Mouse (Mus musculus): ENCODE measurements around the gene Pole.

Pole gene

DNA sequence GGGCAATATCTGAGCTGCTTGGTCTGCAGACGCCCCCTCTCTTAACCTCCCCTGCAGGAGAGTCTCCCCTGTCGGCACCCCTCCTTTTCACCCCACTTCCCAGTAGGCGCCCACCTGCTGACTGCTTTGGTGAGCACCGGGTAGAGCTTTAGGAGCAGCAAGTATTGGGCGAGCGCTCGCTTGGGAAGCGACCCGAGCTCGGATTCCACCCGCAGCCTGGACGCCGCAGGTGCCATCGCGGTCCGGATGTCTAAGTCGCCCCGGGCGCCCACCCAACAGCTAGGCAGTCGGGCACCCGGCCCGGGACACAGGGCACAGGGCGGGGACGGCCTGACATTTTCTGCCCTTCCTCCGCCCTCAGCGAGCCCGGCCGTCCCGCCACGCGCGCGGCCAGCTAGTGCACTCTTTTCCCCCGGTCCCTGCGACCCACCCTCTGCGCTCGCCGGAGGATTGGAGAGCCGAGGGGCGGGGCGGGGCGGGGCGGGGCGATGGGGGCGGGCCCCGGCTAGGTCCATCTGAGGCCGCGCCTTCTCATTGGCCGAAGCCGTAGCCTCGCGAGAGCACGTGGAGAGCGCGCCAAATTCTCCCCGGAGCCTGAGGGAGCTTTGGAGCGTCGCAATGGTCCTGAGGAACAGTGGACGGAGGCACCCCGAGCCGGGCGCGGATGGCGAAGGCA, at the start of gene Pole, which contains the start of gene Pxmp2:
Gene Pole, plus strand, starts transcription at position 537 of the 676 bp plus-strand sequence.
Gene Pxmp2, minus strand, starts transcription at position 417 of the 676 bp plus-strand sequence.
- peak; percentile 85 to 89 for DNase-seq

DNA sequence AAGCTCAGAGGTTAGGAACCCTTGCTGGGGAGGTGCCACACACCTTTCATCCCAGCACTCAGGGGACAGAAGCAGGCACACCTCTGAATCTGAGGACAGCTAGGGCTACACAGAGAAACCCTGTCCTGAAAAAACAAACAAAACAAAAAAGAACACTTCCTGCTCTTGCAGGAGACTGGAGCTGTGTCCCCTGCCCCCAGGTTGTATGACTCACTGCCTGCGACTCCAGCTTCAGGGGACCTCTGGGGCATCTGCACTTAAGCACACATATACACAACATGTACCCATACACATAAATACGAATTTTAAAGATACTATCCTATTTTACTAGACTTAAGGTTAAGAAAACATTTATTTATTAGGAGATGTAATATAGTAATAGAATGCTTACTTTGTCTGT, 42.0 kb upstream of the Pole start:
- DNase-seq = no peak

DNA sequence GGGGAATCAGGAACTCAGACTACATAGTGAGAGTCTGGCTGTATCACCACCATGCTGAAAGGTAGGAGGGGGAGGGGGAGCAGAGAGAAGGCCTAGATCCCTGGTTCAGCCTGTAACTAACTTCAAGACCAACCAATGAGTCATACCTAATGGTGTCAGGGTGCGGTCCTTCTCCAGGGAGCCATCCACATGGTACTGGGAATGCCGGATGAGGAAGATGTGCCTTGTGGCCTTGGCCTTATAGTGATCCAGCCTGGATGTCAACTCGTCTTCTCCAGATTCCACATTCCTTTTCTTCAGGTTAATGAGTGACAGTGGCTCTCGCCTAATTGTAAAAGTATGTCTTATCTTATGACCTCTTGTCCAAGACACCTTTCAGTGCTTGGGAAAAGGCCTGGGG, 19.2 kb upstream of the Pole start:
- no peak for DNase-seq

DNA sequence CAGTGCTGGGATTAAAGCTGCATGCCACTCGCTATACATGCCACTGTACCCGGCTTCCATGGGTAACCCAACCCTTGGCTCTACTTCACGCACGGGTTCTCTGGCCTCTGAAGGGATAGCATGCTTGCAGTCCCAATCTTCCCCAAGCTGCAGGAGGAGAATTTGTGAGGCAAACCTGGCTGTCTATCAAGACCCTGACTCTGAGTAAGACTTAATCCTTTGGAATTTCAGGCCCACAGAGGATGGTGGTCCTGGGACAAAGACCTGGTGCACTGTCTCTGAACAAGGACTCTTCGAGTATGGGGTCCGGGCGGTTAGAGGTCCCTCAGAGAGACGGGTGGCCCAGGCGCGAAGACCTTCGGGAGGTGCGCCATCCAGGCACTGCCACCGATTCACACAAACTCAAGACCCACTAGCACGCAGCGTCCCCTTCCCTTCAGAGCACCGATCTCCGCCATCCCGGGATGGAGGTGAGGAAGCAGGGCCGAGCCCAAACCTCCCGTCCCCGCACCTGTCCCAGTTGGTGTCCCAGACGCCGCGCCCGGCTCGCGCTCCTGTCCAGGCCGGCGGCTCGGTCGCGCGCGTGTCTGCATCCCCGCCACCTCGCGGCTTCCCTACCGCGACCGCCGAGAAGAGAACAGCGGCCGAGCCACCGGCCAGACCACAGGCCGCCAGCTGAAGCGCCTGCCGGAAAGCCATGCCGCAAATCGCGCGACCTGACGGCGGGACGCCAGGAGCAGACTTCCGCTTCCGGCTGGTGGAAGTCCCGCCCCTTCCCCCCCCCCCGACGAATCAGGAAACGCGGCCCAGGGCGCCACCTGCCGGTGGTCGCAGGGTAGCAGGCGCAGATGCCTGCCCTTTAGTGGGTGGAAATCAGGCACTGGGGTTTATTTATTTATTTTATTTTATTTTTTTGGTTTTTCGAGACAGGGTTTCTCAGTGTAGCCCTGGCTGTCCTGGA, 16.7 kb upstream of the Pole start, which contains the start of gene Pgam5:
Gene Pgam5, minus strand, starts transcription at position 773 of the 961 bp plus-strand sequence.
- DNase-seq = peak; percentile 85 to 94

DNA sequence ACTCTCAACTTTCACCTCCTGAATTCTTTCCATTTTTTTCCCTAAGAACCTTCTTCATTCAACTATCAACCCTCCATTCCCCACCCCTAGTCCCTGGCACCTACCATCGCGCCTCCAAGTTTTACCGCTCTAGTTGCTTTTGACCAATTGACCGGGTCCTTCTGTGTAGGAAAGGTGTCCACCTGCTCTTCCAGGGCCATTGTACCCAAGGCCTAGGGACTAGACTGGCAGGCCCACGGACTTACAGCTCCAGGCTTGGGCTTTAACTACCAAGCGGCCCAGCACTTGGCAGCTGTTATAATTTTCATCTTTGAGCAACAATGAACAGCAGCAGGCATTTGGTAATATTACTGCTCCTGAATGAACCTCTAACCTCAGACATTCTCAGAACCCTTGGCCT, 15.9 kb upstream of the Pole start:
- DNase-seq = peak in 1 of 2 experiments; percentile 16

DNA sequence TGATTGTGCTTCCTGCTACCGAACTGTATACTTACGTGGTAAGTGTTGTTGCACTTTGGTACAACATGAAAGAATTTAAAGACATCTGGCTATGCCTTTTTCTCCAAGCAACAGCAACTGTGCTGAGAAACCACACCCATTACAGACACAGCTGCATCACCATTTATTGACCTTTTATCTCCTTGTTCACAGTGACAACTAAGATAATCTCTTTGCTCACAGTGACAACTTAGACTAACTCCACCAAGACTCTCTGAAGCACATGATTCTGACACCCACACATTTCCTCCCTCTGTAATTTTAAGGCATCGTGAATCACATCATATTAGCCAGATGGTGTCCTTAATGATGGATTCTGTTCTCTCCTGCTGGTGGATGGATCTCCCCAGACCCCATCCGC, 12.0 kb upstream of the Pole start:
- DNase-seq = no peak

DNA sequence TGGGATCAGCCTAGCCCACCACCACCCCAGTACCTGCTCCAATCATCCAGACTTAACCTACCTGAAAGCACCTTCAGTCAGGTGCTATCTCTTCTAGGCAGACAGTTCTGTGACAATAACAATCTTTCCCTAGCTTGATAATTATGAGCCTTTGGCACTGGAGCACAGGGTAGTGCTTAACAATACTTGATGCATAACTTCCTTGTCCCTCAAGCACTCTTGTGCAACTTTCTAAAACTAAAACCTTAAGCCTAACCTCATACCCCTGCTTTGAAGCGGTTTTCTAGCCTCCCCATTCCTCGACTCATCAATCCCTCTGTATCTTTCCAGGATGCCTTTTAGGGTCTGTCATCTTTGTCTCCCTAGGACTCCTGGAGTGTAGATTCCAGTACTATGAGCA, 11.3 kb upstream of the Pole start:
- DNase-seq = no peak

DNA sequence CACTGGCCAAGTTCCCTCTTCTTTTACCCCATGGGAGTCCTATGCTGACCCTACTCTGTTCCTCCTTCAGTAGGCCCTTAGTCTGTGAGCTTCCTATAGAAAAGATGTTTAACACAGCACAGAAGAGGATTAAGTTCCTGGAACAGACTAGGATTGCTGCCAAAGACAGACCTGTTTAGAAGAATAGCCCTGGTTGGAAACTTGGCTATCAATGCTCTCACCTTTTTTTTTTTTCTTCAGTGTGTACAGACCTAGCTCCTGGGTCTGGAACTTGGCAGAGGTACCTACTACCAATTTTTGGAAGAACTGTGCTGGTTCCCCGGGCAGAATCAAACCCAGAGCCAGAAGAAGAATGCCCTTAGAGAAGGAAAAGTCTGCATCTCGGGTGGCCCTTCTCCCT, 9.7 kb upstream of the Pole start:
- no peak for DNase-seq

DNA sequence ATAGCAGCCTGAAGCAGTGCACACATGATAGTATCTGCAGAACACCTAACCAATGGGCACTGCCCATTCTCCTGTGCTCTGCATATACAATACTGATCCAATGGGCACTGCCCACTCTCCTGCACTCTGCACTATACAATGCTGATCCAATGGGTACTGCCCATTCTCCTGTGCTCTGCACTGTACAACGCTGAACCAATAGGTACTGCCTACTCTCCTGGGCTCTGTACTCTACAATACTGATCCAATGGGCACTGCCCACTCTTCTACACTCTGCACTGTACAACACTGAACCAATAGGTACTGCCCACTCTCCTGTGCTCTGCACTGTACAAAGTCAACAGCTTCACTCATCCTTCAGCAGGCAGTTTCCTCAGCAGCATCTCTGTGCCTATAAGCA, 9.2 kb upstream of the Pole start:
- no peak for DNase-seq

DNA sequence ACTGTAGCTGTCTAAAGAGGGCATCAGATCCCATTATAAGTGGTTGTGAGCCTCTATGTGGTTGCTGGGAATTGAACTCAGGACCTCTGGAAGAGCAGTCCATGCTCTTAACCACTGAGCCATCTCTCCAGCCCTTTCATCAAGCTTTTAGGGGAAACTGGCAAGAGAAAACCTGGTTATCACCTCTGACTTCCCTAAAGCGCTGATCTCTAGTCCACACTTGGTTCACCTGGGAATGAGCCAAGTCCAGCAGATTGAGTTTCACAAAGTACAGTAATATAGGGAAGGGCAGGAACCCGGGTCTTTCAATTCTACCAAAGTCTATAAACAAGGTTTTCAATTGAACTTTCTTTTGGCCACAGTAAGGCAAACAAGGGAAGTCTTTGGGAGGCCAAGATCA, 4.1 kb upstream of the Pole start:
- DNase-seq = no peak

DNA sequence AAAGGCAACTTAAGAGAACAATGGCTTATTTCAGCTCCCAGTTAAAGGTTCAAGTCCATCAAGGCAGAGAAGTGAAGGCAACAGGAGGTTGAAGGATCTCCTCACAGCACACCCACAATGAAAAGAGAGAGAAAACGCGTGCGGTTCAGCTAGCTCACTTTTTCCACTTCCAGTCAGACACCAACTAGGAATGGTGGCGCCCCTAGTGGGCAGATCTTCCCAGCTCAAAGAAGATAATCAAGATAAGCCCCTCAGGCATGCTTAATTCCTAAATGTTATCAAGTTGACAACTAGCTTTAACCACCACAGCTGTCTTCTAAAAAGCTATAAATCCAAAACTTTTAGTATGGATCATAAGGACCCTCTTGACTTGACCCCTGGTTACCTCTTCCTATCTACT, 1.6 kb upstream of the Pole start:
- peak; percentile 60 to 62 for DNase-seq

DNA sequence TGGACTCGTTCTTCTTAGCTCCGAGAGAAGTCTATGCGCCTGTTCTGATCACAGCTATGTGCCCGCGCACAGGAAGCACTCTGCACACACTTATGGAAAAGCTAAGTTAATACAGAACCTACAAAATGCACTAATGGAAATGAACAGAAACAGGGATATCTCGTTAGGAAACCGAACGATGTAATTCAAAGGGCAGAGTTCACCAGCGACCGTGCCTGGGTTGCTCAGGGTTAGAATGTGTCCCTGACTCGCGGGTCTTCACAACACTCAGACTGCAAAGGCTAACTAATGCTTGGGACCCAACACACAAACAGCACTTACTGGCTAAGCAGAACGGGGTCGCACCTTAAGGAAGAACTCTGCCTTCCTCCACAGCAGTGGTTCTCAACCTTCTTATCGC, 950 bp upstream of the Pole start:
- DNase-seq = no peak

DNA sequence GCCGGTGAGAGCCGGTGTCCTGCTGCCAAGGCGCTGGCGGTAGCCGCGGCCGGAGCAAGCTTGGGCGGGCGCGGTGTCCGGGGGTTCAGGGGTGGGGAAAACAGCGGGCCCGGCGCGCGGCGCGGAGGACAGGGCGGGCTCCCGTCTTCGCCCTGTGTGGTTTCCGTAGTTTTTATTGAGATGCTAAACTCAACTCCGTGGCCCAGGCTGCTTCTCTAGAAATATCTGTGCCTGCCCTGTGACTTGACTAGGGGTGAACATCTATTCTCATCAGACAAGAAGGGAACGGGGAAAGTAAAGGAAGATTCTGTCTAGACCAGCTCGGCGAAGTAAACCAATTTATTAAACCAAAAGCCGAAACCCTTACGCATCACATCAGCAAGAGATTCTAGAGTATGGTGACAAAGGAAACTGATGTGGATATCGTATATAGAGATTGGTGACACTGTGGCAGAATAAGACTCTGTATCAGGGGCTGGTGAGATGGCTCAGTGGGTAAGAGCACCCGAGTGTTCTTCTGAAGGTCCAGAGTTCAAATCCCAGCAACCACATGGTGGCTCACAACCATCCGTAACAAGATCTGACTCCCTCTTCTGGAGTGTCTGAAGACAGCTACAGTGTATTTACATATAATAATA, 459 bp downstream of the Pole start:
- no peak for DNase-seq

DNA sequence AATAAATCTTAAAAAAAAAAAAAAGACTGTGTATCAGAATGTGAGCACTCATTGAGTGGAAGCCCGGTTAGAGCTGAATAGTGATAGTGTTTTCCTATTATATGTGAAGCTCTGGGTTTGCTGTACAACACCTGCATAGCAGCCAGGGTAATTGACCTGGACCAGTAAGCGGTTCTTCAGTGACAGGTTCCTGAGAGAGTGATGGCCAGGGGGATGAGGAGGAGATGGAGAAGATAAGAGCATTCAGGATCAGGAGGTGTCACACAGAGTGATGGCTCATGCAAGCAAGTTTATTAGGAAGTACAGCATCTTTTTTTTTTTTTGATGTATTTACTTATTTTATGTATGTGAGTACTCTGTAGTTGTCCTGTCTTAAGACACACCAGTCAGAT, 974 bp downstream of the Pole start:
- no peak for DNase-seq

DNA sequence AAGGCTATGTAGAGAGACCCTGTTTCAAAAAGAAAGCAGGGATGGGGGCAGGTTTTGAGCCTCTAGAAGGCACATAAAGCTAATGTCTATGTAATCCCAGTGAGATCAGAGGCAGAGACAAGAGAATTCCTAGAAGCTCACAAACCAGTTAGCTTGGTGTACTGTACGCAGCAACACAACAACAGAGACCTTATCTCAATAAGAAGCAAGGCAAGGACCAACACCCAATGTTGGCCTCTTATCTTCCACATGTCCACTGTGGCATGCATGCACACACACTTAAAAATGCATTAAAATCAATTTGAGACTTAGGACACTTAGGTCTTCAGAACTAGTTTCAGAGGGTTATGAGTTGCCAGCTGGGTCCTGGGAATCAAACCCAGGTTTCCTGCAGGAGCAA, 5.5 kb downstream of the Pole start:
- DNase-seq = no peak

DNA sequence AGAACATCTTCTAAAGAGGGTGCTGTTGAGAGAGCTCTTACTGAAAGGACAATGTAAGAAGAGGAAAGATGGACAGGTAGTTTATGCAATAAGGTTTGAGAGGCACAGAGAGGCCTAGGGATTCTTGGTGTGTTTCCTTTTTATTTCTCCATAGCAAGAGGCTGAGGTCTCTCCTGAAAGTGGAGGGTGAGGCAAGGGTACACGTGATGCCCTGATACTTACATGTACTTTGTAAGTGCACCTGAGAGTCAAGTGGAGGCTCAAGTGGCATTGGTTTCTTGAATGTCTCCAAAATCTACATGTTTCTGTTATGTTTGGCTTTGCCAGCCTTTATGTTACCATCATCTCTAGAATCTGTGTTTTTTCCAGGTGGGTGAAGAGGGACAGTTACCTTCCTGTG, 10.5 kb downstream of the Pole start:
- no peak for DNase-seq

DNA sequence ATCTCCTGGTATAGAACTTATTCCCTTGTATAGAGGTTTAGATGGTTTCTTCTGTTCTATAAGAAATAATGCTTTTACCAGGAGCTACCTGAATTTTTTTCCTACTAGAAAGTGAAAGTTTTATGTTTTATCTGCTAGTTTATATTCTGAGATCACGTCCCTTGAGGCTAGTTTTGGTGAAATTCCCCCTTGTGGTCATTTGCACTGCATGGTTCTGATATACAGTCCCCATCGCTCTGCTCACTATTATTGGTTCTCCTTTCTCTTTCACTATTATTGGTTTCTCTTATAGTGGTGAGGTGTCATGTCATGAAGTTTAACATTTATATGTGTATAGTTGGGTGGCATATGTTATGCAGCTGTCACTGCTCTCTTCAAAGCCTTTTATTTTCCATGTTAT, 14.5 kb downstream of the Pole start:
- no peak for DNase-seq

DNA sequence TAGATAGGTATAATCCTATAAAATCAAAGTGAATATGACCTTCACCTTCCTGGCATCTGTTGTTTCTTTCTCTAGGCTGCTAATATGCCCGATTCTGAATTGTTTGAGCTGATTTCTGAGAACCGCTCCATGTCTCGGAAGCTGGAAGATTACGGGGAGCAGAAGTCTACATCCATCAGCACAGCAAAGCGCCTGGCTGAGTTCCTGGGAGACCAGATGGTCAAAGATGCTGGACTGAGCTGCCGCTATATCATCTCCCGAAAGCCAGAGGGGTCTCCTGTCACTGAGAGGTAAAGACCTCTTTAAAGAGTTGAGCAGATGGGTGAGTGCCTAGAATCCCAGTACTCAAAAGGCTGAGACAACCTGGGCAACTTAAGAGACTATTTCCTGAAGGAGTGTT, 22.8 kb downstream of the Pole start:
- DNase-seq = peak; percentile 19 to 26

DNA sequence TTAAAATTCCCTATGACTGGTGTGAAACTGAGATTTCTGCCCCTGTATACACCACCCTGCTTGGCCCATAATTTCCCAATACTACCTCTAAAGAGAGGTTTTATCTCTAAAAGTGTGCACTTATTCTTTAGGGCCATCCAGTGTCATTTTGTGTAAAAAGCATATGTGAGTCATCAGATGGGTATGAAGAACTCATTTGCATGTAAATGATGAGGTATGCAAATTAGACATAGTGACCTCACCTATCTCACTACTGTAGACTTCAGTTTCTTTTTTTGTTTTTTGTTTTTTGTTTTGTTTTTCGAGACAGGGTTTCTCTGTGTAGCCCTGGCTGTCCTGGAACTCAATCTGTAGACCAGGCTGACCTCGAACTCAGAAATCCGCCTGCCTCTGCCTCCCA, 27.0 kb downstream of the Pole start:
- DNase-seq = no peak

DNA sequence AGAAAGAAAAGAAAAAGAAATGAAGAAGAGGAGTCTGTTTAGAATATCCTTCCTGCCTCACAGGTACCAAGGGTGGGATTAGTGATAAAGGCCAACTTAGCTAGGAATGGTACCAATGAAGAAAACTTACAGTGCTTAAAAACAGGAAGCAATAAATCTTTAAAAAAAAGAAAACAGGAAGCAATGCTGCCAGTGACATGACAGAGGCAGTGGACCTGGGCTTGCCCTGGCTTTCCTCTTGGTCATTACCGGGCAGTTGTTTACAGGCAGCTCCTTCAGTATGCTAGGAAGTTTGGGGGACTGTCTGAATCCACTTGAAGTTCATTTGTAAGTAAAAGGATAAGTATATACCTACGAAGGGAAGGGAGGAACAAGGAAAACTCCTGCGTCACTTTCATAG, 44.4 kb downstream of the Pole start:
- DNase-seq = no peak

DNA sequence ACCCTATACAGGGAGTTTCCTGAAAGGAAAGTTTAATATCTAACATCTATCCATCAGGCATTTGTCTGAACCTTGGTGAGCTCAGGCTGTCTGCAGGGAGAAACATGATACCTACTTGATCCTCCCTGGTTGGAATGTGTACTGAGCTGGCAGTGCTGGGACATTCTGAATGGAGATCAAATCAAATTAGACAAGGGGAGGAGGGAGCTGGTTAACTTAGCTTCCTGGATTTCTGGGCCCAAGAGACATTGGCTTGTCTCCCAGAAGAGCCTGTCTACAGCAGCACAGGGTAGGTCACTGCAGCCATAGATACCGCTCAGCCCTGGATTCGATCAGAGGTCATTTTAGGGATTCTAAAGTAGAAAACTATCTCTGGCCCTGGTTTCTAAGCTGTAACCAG, 52.7 kb downstream of the Pole start:
- DNase-seq = no peak

DNA sequence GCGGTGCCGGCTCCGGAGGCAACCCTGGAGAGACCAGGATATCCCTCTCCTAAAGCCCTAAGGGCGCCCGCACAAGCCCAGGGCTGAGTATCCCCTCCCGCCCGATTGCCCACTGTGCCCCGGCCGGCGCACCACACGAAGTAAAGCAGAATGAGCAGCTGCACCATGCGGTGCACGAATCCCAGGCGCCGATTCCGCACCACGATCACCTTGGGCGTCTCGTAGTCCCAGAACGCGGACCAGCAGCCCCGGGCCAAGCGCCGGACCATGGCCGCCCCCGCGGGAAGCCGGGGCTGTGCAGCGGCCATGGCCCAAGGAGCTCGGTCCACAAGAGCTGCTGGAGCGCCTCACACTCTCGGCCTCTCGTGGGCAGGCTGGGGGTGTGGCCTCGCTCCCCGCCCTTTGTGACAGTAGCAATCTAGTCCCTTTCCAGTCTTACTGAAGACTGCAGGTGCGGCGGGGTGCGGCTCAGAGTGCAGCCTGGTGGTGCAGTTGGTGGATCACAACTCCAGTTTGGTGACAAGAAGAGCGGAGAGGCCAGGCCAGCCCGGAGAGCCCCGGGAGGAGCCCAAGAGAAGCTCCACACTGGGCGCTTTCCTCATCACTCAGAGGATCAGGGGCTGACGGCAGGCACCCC, 56.7 kb downstream of the Pole start, which contains the start of gene P2rx2:
Gene P2rx2, minus strand, starts transcription at position 565 of the 637 bp plus-strand sequence.
- DNase-seq = peak; percentile 44 to 54

DNA sequence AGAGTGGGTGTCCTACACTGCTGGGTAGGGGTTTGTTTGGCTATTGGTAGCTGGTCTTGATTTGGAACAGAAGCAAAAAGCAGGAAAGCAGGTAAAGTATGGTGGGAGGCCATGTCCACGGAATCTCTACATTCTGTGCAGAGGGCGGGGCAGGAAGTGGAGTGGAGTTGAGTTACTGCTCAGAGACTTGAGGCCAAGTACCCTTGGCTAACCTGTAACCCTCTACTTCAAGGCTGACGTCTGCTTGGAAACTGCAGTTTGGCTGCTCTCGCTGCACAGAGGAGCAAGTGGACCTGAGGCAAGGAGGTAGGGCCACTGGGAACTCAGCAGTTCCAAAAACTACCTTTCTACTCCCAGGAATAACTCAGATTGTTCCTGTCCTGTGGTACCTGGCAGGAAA, 58.4 kb downstream of the Pole start, which contains the start of gene Lrcol1:
Gene Lrcol1, plus strand, starts transcription at position 207 of the 400 bp plus-strand sequence.
- DNase-seq = no peak

Measured in cerebellum, adult 18-20 months (tissue).